Mouse (Mus musculus): ENCODE data around the gene Ptprk. TPM values are rescaled to one million over a fixed set of nuclear protein-coding genes. Genes with fewer than 3 reads are reported as not detected.
A peak's percentile ranks its signal among the peaks of the same experiment; 100 is the strongest.

The Ptprk gene
- polyA plus RNA-seq, 1 experiment, result 3.7 TPM

GRCm38 (mm10) chr10:28485574-28485973 is 411.0 kb downstream of the Ptprk start:
- H3K4me3 ChIP-seq (replicated peaks; ENCODE audit: control insufficient read depth, low read depth, low read length), result no peak overlapping the region
- H3K4me1 ChIP-seq (ENCODE audit: control insufficient read depth, insufficient read depth, low read length), result no peaks in the 10 kb centered on the region
- 21% methylated on average over 3 of the region's 3 CpGs for WGBS
- H3K27ac ChIP-seq (ENCODE audit: control insufficient read depth, insufficient read depth, low read depth, low read length, poor library complexity), result no peak overlapping the region
- TF ChIP-seq CTCF (IDR thresholded peaks at IDR 0.05; ENCODE audit: control insufficient read depth, insufficient read depth, low read length) (peak; percentile 58), POLR2A (IDR thresholded peaks at IDR 0.05; ENCODE audit: borderline replicate concordance, control insufficient read depth, low read depth, low read length) (no peak)

GRCm38 (mm10) chr10:28491006-28491405 is 416.4 kb downstream of the Ptprk start:
- TF ChIP-seq POLR2A (IDR thresholded peaks at IDR 0.05; ENCODE audit: borderline replicate concordance, control insufficient read depth, low read depth, low read length), result no peak
- no peak for TF ChIP-seq CTCF (IDR thresholded peaks at IDR 0.05; ENCODE audit: control insufficient read depth, insufficient read depth, low read length)
- 65% methylated on average over 1 of the region's 1 CpGs for WGBS
- Histone ChIP-seq H3K4me1 (ENCODE audit: control insufficient read depth, insufficient read depth, low read length) (no peaks in the 10 kb centered on the region), H3K4me3 (replicated peaks; ENCODE audit: control insufficient read depth, low read depth, low read length) (no peak overlapping the region), H3K27ac (ENCODE audit: control insufficient read depth, insufficient read depth, low read depth, low read length, poor library complexity) (no peak overlapping the region)

GRCm38 (mm10) chr10:28492206-28492605 is 417.6 kb downstream of the Ptprk start:
- H3K4me1 ChIP-seq (ENCODE audit: control insufficient read depth, insufficient read depth, low read length), result no peaks in the 10 kb centered on the region
- no peak overlapping the region for H3K4me3 ChIP-seq (replicated peaks; ENCODE audit: control insufficient read depth, low read depth, low read length)
- no peak overlapping the region for H3K27ac ChIP-seq (ENCODE audit: control insufficient read depth, insufficient read depth, low read depth, low read length, poor library complexity)
- 82% methylated on average over 9 of the region's 9 CpGs for WGBS
- no peak for TF ChIP-seq CTCF (IDR thresholded peaks at IDR 0.05; ENCODE audit: control insufficient read depth, insufficient read depth, low read length)
- no peak for TF ChIP-seq POLR2A (IDR thresholded peaks at IDR 0.05; ENCODE audit: borderline replicate concordance, control insufficient read depth, low read depth, low read length)

GRCm38 (mm10) chr10:28492870-28493269 is 418.2 kb downstream of the Ptprk start:
- Histone ChIP-seq H3K27ac (ENCODE audit: control insufficient read depth, insufficient read depth, low read depth, low read length, poor library complexity) (no peak overlapping the region), H3K4me1 (ENCODE audit: control insufficient read depth, insufficient read depth, low read length) (no peaks in the 10 kb centered on the region), H3K4me3 (replicated peaks; ENCODE audit: control insufficient read depth, low read depth, low read length) (no peak overlapping the region)
- 85% methylated on average over 14 of the region's 14 CpGs for WGBS
- no peak for TF ChIP-seq POLR2A (IDR thresholded peaks at IDR 0.05; ENCODE audit: borderline replicate concordance, control insufficient read depth, low read depth, low read length)
- no peak for TF ChIP-seq CTCF (IDR thresholded peaks at IDR 0.05; ENCODE audit: control insufficient read depth, insufficient read depth, low read length)

GRCm38 (mm10) chr10:28493271-28493861 is 418.7 kb downstream of the Ptprk start:
- Histone ChIP-seq H3K4me1 (ENCODE audit: control insufficient read depth, insufficient read depth, low read length) (no peaks in the 10 kb centered on the region), H3K27ac (ENCODE audit: control insufficient read depth, insufficient read depth, low read depth, low read length, poor library complexity) (no peak overlapping the region), H3K4me3 (replicated peaks; ENCODE audit: control insufficient read depth, low read depth, low read length) (no peak overlapping the region)
- 90% methylated on average over 7 of the region's 7 CpGs for WGBS
- TF ChIP-seq CTCF (IDR thresholded peaks at IDR 0.05; ENCODE audit: control insufficient read depth, insufficient read depth, low read length), result no peak
- TF ChIP-seq POLR2A (IDR thresholded peaks at IDR 0.05; ENCODE audit: borderline replicate concordance, control insufficient read depth, low read depth, low read length), result no peak

GRCm38 (mm10) chr10:28497791-28498190 is 423.2 kb downstream of the Ptprk start:
- Histone ChIP-seq H3K27ac (ENCODE audit: control insufficient read depth, insufficient read depth, low read depth, low read length, poor library complexity) (no peak overlapping the region), H3K4me1 (ENCODE audit: control insufficient read depth, insufficient read depth, low read length) (no peaks in the 10 kb centered on the region), H3K4me3 (replicated peaks; ENCODE audit: control insufficient read depth, low read depth, low read length) (no peak overlapping the region)
- 84% methylated on average over 1 of the region's 1 CpGs for WGBS
- TF ChIP-seq POLR2A (IDR thresholded peaks at IDR 0.05; ENCODE audit: borderline replicate concordance, control insufficient read depth, low read depth, low read length) (no peak), CTCF (IDR thresholded peaks at IDR 0.05; ENCODE audit: control insufficient read depth, insufficient read depth, low read length) (no peak)

- H3K27ac ChIP-seq (ENCODE audit: control insufficient read depth, insufficient read depth, low read depth, low read length, poor library complexity), result no peak overlapping the region
- no peak for TF ChIP-seq CTCF (IDR thresholded peaks at IDR 0.05; ENCODE audit: control insufficient read depth, insufficient read depth, low read length)
- TF ChIP-seq POLR2A (IDR thresholded peaks at IDR 0.05; ENCODE audit: borderline replicate concordance, control insufficient read depth, low read depth, low read length), result no peak
- H3K4me1 ChIP-seq (ENCODE audit: control insufficient read depth, insufficient read depth, low read length), result no peaks in the 10 kb centered on the region
- no peak overlapping the region for H3K4me3 ChIP-seq (replicated peaks; ENCODE audit: control insufficient read depth, low read depth, low read length)
- 31% methylated on average over 3 of the region's 3 CpGs for WGBS
These were observed 423.9 kb downstream of the Ptprk start for GRCm38 (mm10) chr10:28498504-28498903.

- Histone ChIP-seq H3K27ac (ENCODE audit: control insufficient read depth, insufficient read depth, low read depth, low read length, poor library complexity) (no peak overlapping the region), H3K4me1 (ENCODE audit: control insufficient read depth, insufficient read depth, low read length) (no peaks in the 10 kb centered on the region; the same call in 1 of the 2 replicates), H3K4me3 (replicated peaks; ENCODE audit: control insufficient read depth, low read depth, low read length) (no peak overlapping the region)
- no peak for TF ChIP-seq POLR2A (IDR thresholded peaks at IDR 0.05; ENCODE audit: borderline replicate concordance, control insufficient read depth, low read depth, low read length)
- no peak for TF ChIP-seq CTCF (IDR thresholded peaks at IDR 0.05; ENCODE audit: control insufficient read depth, insufficient read depth, low read length)
- 16% methylated on average over 2 of the region's 2 CpGs for WGBS
These were observed 439.0 kb downstream of the Ptprk start for GRCm38 (mm10) chr10:28513601-28514000.

GRCm38 (mm10) chr10:28516147-28516546 is 441.5 kb downstream of the Ptprk start:
- Histone ChIP-seq H3K4me1 (ENCODE audit: control insufficient read depth, insufficient read depth, low read length) (no peaks in the 10 kb centered on the region; the same call in 1 of the 2 replicates), H3K4me3 (replicated peaks; ENCODE audit: control insufficient read depth, low read depth, low read length) (no peak overlapping the region), H3K27ac (ENCODE audit: control insufficient read depth, insufficient read depth, low read depth, low read length, poor library complexity) (no peak overlapping the region)
- WGBS, result 6% methylated on average over 5 of the region's 5 CpGs
- TF ChIP-seq POLR2A (IDR thresholded peaks at IDR 0.05; ENCODE audit: borderline replicate concordance, control insufficient read depth, low read depth, low read length), result no peak
- no peak for TF ChIP-seq CTCF (IDR thresholded peaks at IDR 0.05; ENCODE audit: control insufficient read depth, insufficient read depth, low read length)

All from bone marrow, adult 2 months (tissue).